Mouse (Mus musculus) CD4-positive, CD25-positive, alpha-beta regulatory T cell, adult 2 months (primary cell): ENCODE measurements around the gene Rrh.
"Not testable (repeated sequence)": the region's sequence is repeated elsewhere in the genome, so short reads cannot be mapped to it uniquely, and the experiment has no call there.

Source experiments
- DNase-seq: peaks from one replicate; pipeline ENCODE4 v3.0.0-alpha.2; 2012; ENCODE audit warnings: low read depth, low spot score

Gene Rrh

DNA sequence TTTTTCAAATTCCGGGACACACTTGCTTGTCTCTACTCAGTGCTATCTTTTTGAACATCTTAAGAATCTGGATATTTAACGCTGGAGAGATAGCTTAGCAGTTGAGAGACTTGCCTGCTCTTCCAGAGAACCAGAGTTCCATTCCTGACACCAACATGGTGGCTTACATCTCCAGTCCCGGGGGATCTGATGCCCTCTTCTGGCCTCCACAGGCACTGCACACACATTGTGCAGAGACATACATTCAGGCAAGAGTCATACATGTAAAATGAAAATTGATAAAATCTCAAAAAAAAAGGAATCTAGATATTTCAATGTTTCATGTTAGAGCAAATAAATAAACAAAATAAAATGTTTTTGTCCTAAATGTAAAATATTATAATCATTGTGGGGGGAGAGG lies 39.6 kb downstream of the Rrh start:
- DNase-seq, result no peak

DNA sequence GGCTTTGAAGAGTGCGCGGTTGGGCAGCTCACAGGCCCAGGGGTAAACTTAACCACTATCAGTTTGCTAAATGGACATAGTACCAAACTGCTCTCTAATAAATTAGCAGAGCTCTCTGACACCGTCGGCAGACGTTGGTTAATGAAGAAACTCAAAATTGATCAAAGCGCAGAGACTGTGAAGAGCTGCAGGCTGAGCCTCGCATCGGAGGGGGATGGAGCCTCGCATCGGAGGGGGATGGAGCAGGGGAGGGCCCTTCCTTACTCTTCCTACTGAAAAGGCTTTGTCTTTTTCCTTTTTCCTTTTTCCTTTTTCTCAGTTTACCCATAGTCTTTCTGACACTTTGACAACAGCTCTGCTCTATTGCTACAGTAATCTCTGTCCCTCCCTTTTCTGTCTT lies 41.0 kb downstream of the Rrh start:
- DNase-seq, result no peak

DNA sequence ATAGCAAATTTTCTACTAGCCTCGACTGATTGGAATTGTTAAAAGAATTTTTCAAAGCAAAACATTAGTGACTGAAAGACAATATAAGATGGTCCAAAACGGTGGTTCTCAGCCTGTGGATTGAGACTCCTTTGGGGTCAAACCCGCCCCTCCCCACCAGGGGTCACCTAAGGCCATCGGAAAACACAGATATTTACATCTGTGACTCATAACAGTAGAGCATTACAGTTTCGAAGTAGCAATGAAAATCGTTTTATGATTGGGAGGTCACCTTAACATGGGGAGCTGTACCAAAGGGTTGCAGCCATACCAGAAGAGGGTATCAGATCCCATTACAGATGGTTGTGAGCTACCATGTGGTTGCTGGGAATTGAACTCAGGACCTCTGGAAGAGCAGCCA lies 51.2 kb downstream of the Rrh start:
- DNase-seq, result no peak

DNA sequence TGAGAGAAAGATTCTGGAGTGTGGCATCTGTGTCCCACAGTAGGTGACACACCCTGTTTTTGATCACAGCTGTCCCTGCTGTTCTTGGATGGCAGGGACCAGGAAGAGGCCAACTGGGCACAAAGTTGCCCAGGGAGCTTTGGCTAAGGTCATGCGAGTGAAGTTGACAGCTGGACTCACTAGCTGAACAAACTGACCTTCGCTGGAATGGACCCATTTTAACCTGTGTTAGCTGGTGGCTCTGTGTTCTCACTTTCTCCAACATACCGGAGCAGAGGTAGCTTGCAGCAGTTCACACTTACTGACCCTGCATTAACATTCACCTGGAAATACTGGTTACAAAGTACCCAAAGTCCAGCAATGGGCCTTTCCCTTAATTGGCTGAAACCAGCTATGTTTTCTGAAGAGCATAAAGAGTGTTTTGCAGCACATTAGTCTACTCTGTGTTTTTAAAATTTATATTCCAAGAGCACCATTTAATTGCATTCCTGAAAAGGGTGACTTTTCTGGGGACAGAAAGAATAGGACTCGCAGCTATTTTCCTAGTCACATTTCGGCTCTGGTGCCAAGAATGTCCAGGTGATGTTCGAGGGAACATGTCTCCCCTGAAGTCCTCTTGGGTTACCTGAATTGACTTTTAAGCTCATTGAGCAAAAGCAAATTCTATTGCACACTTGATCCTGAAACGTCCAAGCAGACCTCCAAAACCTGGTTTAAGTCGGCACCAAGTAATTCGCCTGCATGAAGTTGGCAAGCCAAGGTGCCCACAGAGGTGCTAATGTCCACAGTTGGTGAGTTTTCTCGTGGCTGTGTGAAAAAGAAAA lies 55.2 kb downstream of the Rrh start:
- DNase-seq, result no peak

DNA sequence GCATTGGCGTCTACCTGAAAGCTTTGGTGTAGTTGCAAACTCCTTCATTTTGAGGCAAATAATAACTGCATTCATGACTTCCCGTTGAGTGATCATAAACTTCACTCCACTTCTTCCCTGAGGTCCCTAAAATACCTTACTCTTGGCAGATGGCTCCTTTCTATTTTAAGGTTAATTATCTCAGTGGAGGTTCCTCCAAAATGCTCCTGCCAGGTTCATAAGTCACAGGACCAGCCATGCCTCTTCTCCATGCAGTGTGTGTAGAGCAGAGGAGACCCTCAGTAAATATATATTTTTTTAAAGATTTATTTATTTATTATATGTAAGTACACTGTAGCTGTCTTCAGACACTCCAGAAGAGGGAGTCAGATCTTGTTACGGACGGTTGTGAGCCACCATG lies 56.3 kb downstream of the Rrh start:
- DNase-seq, result no peak

DNA sequence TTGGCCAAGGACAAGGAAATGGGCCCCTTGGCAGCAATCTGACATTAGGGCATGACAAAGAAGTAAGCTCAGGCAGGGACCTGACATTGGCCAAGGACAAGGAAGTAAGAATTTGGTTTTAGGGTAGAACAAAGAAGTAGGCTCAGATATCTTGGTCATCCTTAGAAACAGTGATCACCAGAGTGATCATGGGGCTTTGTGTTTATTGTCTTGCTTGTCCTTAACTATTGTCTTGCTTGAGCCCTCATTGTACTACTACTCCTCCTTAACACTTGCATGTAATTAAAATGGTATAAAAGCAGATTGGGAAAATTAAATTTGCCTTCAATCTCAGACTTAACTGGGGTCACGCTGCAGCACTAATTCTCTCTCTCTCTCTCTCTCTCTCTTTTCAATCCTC lies 64.8 kb downstream of the Rrh start:
- not testable (repeated sequence) for DNase-seq

DNA sequence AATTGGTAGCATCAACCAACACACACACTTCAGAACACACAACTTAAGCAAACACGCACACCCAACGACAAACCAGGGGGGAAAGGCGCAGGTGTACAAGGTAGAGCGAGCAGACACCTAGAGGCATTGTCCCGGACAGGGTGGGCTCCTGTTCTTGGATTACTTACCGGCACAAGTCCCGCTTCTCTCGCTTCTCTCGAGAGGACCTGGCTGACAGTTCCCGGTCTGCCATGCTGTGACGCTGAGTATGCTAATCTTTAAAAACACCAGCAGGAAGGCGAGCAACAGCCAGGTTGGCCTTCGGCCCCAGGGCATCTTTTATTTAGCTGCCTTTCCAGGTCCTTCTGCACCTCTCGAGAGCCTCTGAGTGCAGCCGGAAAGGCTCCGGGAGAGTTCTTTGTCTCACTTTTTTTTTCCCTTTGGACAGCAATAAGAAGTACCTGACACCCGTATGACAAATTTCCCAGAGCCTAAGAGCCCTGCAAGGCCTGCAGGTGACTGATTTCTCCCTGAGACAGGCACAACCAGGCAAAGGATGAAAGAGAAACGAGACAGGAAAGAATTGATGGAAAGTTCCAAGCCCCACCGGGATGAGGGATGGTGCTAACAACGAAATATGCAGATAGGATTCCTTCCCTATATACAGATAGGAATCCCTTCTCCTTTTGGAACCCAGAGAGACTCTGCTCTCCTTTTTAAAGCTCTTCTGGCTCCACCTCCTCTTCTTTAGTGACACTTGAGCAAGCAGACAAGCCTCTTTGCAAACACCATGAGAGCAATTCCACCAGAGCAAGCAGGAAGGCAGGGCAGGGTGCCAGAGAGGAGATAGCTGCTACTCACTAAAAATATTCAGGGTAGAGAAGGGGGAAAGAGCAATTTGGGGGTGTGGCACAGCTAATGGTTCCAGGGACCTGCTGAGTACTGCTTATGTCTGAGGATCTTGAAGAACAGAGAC lies 67.5 kb downstream of the Rrh start, which contains the start of gene Egf:
TSS of gene Egf (minus strand) at position 667 of the 955 bp plus-strand sequence.
- no peak for DNase-seq
